Mouse (Mus musculus) cerebellum, postnatal 25 days (tissue): ENCODE measurements at regions not wholly inside any gene's neighbourhood (a gene's known extent, or its start where the extent isn't known, plus 50 kb on each side); places are given as distances from the start of the nearest gene placed in this dataset.
A peak's percentile ranks its signal among the peaks of the same experiment; 100 is the strongest.

Source experiments
- DNase-seq, 2 experiments: peaks; one replicate each; pipeline ENCODE4 v3.0.0; 2021; ENCODE audit warnings: mixed read lengths in 2 of 2

- DNase-seq, result no peak
Measured at GRCm38 (mm10) chr10:61034056-61034455, 55.1 kb upstream of the Pcbd1 start.

DNA sequence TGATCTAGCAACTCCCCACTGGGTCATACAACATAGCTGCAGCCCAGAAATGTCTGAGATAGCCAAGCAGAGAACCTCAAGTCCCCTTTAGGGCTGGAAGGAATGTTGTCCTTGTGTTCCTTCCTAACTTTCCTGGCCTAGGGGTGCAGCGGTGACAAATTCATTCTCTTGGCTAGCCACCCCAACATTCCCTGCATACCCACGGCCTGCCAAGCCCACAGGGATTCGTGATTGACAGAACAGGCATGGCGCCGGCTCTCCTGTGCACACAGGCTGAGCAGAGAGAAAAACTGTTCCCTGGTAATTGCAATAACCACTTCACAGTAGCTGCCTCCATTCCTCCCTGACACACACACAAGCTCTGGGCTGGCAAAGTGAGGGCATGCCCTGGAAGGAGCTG, 60.5 kb upstream of the Pcbd1 start:
- DNase-seq, result peak; percentile 37 to 54

GRCm38 (mm10) chr10:61027215-61027614, 61.9 kb upstream of the Pcbd1 start:
- no peak for DNase-seq

- DNase-seq, result peak; percentile 55 to 68
Measured at GRCm38 (mm10) chr10:61025061-61025460, 64.1 kb upstream of the Pcbd1 start.

- DNase-seq, result no peak
Measured at GRCm38 (mm10) chr10:61024166-61024565, 65.0 kb upstream of the Pcbd1 start.

- no peak for DNase-seq
Measured at GRCm38 (mm10) chr10:61023431-61023830, 65.7 kb upstream of the Pcbd1 start.

DNA sequence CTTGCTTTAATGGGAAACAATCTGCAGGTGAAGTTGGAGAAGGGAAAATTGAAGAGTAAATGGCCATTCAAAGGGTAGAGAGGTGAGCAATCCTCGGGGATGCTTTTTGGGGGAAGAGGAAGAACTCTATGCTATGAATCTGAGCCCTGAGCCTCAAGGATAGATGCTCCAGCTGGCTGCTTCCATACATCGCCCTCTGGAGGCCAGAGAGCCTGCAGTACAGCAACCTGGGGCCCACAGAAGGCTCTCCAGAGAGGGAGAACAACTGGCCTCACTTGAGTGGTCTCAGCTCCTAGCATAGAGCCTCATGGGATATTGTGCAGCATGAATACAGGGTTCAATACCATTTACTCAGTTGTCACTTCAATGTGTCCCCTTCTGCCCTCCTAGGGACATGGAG, 69.6 kb upstream of the Pcbd1 start:
- peak in 1 of 2 experiments; percentile 38 for DNase-seq

DNA sequence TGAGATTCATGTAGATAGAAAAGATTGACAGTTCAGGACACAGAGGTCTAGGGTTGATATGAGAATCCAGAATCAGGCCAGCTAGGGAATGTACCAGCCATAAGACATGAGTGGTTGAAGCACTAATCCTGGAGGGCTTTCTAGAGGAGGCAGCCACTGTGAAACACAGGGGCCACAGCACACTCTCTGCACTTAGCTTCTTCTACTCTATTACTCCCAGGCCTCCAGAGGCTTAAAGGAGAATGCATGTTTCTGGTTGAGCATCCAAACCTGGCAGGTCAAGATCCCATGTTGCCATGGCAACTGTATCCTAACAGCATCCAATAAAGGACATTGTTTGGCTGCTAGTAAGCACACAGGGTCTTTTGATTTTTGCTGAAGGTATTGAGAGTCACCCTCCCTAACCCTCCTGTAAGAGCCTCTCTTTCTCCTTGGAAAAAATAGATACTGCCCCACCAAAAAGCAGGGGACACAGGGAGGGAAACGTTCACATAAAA, 76.9 kb upstream of the Pcbd1 start:
- no peak for DNase-seq

DNA sequence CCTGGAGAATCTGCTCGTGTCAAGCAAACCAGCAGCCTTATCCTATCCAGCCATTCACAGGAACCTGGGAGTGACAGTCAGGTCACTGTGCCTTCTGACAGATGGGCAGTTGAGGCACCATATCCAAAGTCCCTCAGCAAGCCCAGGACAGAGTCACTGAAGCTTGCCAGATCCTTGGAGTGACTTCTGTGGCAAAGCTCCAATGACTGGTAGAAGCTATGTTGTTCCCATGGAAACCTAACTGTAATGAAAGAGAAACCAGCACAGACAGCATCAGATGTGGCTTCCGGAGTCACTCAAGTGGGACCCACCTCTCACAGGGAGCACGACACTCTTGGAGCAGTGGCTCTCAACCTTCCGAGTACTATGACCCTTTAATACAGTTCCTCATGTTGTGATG, 78.4 kb upstream of the Pcbd1 start:
- no peak for DNase-seq

GRCm38 (mm10) chr10:61007403-61007802, 81.7 kb upstream of the Pcbd1 start:
- DNase-seq, result no peak

GRCm38 (mm10) chr10:61001745-61002160, 87.4 kb upstream of the Pcbd1 start:
- DNase-seq, result no peak

DNA sequence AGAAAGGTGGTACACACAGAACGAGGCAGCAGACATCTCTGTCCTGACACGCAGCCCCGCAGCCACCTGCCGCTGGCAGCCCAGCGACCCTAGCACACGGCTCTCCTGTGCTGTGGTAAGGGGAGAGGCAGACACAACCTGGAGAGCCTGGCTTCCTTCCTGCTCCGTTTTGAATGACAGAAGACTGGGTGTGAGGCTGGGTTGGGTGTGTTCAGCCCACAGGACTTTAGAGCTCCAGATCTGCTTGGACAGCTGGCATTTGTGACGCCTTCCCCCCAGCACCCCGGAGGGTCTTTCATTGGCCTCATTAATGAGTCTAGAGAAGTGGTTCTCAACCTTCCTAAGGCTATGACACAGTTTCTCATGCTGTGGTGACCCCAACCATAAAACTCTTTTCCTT, 91.7 kb upstream of the Pcbd1 start:
- no peak for DNase-seq

DNA sequence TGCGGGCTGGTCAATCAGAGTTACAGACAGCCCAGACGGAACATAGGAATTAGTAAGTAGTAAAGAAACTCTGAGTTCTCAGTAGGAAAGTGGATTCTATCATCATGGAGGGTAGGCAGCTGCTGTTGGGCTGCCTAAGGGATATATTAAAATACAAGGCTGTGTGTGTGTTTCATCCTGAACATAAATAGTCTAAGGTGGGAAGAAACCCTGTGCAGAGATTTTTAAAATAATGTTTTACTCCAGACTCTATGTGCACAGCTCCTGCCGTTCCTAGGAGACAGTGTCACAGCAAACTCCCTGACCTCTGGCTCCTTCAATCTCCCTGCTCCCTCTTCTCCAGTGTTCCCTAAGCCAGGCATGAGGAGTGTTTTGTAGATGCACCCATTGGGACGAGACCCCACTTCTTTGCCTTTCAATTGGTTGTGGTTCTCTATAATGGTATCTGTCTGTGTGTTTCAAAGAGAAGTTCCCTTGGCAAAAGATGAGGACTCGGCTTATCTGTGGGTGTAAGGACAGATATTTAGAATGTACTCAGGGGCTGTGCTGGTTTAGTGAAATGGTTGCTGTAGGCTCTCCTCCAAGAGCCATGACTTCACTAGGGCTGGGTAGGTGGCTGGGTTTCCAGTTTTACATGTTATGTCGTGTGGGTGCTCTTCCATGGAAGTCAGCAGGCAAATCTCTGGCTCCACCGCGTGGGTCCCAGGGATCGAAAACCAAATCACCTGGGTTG, 93.1 kb upstream of the Pcbd1 start:
- no peak for DNase-seq

GRCm38 (mm10) chr10:60985109-60985576, 104.0 kb upstream of the Pcbd1 start:
- DNase-seq, result peak in 1 of 2 experiments; percentile 18

DNA sequence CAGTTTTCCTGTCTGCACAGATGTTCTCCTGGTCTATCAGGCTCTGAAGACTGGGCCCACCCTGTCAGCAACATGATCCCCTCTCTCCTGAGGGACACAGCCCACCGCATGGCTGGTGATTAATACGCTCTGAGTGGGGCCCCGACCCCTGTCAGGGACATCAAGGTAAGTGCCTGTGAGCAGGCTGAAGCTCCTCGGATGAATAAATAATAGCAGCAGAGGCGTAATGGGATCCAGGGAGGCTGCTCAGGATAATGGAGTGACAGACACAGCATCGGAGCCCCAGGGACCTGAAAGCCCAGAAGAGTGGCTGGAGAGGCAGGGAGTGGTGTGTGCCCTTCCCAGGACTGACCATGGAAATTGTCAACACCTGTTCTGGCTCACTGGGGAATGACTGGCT, 107.4 kb upstream of the Pcbd1 start:
- no peak for DNase-seq

DNA sequence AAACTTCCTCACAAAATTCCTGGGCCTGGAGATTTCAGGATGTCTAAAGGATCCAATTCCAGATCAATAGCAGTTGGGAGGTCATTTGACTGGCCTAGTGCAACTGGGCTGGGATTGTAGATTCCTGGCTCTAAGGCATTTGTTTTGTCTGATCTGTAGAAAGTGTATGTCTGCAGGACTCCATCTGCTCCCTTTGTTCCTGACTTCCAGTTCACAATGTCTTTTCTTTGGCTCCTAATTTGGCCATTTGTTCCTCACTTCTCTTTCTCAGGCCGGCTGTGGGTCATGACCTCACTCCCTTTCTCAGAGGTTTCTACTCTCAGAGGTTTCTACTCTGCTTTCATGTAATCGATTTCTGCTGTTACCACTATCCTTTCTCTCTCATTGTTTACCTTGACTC, 115.5 kb upstream of the Pcbd1 start:
- DNase-seq, result no peak

DNA sequence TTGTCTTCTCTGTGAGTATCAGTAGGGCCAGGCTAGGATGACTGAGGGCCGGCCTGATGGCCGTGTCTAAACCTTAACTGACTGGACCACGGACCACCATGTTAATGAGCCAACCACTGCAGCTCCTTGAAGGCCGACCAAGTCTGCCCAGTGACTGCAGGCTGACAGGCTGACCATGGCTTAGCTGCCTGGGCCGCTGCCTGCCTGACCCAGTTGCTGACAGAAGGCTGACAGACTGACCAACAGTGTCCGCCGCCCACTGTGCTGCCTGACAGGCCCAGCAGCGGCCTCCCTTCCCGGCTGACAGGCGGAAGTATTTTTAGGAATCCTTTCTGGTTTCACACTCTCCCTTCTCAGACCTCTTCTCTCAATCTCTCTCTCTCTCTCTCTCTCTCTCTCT, 124.3 kb upstream of the Pcbd1 start:
- peak; percentile 57 to 73 for DNase-seq

GRCm38 (mm10) chr10:60957820-60958233, 126.4 kb upstream of the Unc5b start:
- DNase-seq, result peak; percentile 46 to 53

DNA sequence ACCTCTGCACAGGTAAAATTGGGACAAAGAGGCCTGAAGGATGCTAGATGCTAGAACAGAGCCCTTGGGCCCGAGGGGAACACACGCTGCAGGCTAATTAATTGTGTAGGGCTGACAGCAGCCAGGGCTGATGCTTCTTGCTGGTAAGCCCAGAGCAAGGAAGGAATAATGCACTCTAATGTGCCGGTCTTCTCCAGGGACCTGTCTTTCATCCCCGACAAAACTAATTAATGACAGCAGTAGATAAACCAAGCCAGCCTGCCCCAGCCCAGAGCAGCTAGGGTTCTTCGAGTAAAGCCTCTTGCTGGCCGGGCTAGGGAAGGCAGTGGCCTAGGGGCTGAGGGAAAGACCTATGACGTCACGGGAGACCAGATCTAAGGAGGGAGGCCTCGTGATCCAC, 124.1 kb upstream of the Unc5b start:
- no peak for DNase-seq

- DNase-seq, result no peak
Measured at GRCm38 (mm10) chr10:60952495-60952894, 121.1 kb upstream of the Unc5b start.

DNA sequence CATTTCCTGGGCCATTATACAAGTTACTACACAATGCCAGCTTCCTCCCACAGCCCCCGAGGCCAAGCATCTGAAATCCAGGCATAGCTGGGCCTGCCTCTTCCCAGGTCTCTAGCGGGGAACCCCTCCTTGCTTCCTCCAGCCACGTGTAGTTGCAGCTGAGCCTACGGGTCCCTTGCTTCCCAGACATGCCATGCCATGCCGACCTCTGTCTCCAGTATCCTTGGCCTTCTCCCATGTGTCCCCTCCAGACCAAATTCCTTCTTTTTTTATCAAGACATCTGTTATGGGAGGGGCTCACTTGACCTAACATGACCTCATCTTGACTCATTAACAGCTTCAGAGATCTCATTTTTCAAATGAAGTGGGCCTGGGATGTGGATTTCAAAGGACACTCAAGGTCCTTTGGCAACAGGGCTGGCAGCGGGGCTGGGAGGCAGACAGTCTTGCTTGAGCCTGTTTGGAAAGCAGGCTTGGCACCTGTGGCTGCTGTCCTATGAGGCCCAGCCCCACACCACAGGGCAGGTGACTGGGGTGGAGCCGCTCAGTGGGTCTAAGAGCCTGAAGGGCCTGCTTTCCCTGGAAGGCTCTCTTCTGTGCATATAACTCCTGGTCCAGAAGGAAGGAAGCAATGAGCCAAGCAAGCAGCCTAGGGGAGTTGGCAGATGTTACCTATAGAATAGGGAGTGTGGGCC, 117.7 kb upstream of the Unc5b start:
- no peak for DNase-seq

DNA sequence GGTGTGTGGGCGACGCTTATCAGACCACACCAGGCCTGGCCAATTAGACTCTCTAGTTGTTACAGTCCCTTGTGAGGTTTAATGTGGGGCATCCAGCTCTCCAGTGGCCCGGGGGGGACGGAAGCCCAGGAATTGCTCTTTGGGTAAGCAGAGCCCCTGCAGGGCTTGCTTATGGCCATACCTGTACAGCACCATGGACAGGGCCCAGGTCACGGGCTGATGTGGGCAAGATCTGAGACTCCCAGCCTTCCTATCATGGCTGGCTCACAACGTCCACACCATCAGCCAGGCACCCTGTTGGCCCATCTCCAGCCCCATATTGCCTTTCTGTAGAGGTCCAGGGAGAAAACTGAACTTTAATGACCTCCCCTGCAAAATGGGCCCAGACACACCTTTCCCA, 111.7 kb upstream of the Unc5b start:
- no peak for DNase-seq

GRCm38 (mm10) chr10:60938749-60939148, 107.4 kb upstream of the Unc5b start:
- no peak for DNase-seq

- no peak for DNase-seq
Measured at GRCm38 (mm10) chr10:60937517-60937866, 106.1 kb upstream of the Unc5b start.
